Mouse (Mus musculus) cerebellum, adult 2 months (tissue): Measurements from ENCODE around the gene Ppp3ca. TPM values are rescaled to one million over a fixed set of nuclear protein-coding genes. Genes with fewer than 3 reads are reported as not detected.

Experiments used
- DNase-seq, 2 experiments: peaks; one replicate each; pipeline ENCODE4 v3.0.0; 2021
- H3K27ac ChIP-seq: fragments of 200-500 bp; 2 replicates; pipeline ENCODE4 v1.5.1; 2012; ENCODE audit warnings: low read length, control low read depth, inconsistent platforms; ENCODE audit not compliant: insufficient read depth
- H3K27me3 ChIP-seq: fragments of 200-500 bp; 2 replicates; pipeline ENCODE4 v1.6.1; 2012; ENCODE audit warnings: inconsistent platforms, mild to moderate bottlenecking, low read length, moderate library complexity; ENCODE audit not compliant: control insufficient read depth, insufficient read depth
- H3K4me1 ChIP-seq: fragments of 200-500 bp; 2 replicates; pipeline ENCODE4 v1.6.1; 2011; ENCODE audit warnings: low read length; ENCODE audit not compliant: control insufficient read depth, insufficient read depth
- H3K4me3 ChIP-seq: fragments of 200-500 bp; replicated peaks from 2 replicates; pipeline ENCODE3; 2011; ENCODE audit warnings: mild to moderate bottlenecking, low read depth, low read length, control low read depth; ENCODE audit not compliant: insufficient read depth
- CTCF ChIP-seq: fragments of 200-500 bp; IDR thresholded peaks from 2 replicates; pipeline ENCODE4 v1.5.1; 2011; ENCODE audit warnings: low read depth, mild to moderate bottlenecking, control low read depth, low read length, moderate library complexity, borderline replicate concordance; ENCODE audit not compliant: insufficient read depth
- POLR2A ChIP-seq: fragments of 200-500 bp; IDR thresholded peaks from 2 replicates; pipeline ENCODE4 v1.6.1; 2011; ENCODE audit warnings: low read length, control low read depth, borderline replicate concordance; ENCODE audit not compliant: insufficient read depth
- WGBS: fragments of 180-500 bp; shearing (Covaris S2); methylation state at CpG from one replicate; pipeline ENCODE4 v1.1.7; 2018; 5-methylcytosine and 5-hydroxymethylcytosine counted together
- polyA plus RNA-seq: library from polyadenylated mRNA; depleted of rRNA; stranded (reverse); fragments of >200 nt; gene quantifications from 2 replicates; pipeline ENCODE4 v1.2.3, GENCODE M21; 2012

Ppp3ca gene
- polyA plus RNA-seq, 1 experiment = 334 TPM

GRCm38 (mm10) chr3:136842384-136842783 lies 172.5 kb downstream of the Ppp3ca start:
- Histone ChIP-seq H3K4me1 (peaks cover 7% of the 10 kb centered on the region), H3K4me3 (no peak overlapping the region), H3K27me3 (no peaks in the 10 kb centered on the region), H3K27ac (no peak overlapping the region)
- TF ChIP-seq CTCF = no peak
- TF ChIP-seq POLR2A = no peak
- DNase-seq = no peak
- WGBS = 65% methylated on average over 1 of the region's 1 CpGs

GRCm38 (mm10) chr3:136843811-136844491 lies 174.0 kb downstream of the Ppp3ca start:
- H3K4me1 ChIP-seq = peaks cover 7% of the 10 kb centered on the region
- no peaks in the 10 kb centered on the region for H3K27me3 ChIP-seq
- TF ChIP-seq POLR2A (no peak), CTCF (no peak)
- H3K4me3 ChIP-seq = no peak overlapping the region
- WGBS = 39% methylated on average over 7 of the region's 7 CpGs
- H3K27ac ChIP-seq = no peak overlapping the region
- DNase-seq = peak in 1 of 2 experiments; percentile 52

- no peaks in the 10 kb centered on the region for H3K27me3 ChIP-seq
- 88% methylated on average over 1 of the region's 1 CpGs for WGBS
- H3K4me3 ChIP-seq = no peak overlapping the region
- peaks cover 1% of the 10 kb centered on the region for H3K4me1 ChIP-seq
- H3K27ac ChIP-seq = no peak overlapping the region
- TF ChIP-seq CTCF (no peak), POLR2A (no peak)
- DNase-seq = no peak
These were observed 179.1 kb downstream of the Ppp3ca start for GRCm38 (mm10) chr3:136849035-136849434.

GRCm38 (mm10) chr3:136852921-136853320 lies 183.0 kb downstream of the Ppp3ca start:
- TF ChIP-seq CTCF (no peak), POLR2A (no peak)
- Histone ChIP-seq H3K27ac (no peak overlapping the region), H3K27me3 (no peaks in the 10 kb centered on the region), H3K4me1 (peaks cover 4% of the 10 kb centered on the region; the same call in 1 of the 2 replicates), H3K4me3 (no peak overlapping the region)
- 69% methylated on average over 6 of the region's 6 CpGs for WGBS
- DNase-seq = no peak

- WGBS = 84% methylated on average over 4 of the region's 4 CpGs
- Histone ChIP-seq H3K4me3 (no peak overlapping the region), H3K27ac (no peak overlapping the region), H3K27me3 (no peaks in the 10 kb centered on the region), H3K4me1 (peaks cover 4% of the 10 kb centered on the region; the same call in 1 of the 2 replicates)
- no peak for DNase-seq
- TF ChIP-seq CTCF (no peak), POLR2A (no peak)
These were observed 183.7 kb downstream of the Ppp3ca start for GRCm38 (mm10) chr3:136853596-136853995.

GRCm38 (mm10) chr3:136855996-136856395 lies 186.1 kb downstream of the Ppp3ca start:
- DNase-seq = no peak
- no peak overlapping the region for H3K27ac ChIP-seq
- 38% methylated on average over 4 of the region's 4 CpGs for WGBS
- H3K4me3 ChIP-seq = no peak overlapping the region
- H3K4me1 ChIP-seq = peaks cover 4% of the 10 kb centered on the region; the same call in 1 of the 2 replicates
- TF ChIP-seq CTCF = no peak
- TF ChIP-seq POLR2A = no peak
- no peaks in the 10 kb centered on the region for H3K27me3 ChIP-seq

GRCm38 (mm10) chr3:136862051-136862837 lies 192.3 kb downstream of the Ppp3ca start:
- Histone ChIP-seq H3K27ac (no peak overlapping the region), H3K4me3 (no peak overlapping the region), H3K27me3 (no peaks in the 10 kb centered on the region), H3K4me1 (peaks cover 3% of the 10 kb centered on the region; the same call in 1 of the 2 replicates)
- WGBS = 73% methylated on average over 11 of the region's 11 CpGs
- DNase-seq = no peak
- TF ChIP-seq POLR2A (no peak), CTCF (no peak)
